Mouse (Mus musculus) liver, embryonic 14.5 days (tissue): ENCODE results near the gene Nudt19. TPM values are rescaled to one million over a fixed set of nuclear protein-coding genes. Genes with fewer than 3 reads are reported as not detected.

Experiments used
- ATAC-seq: fragments of 200-750 bp; cut with Nextera tagmentation; 2 replicates; pipeline ENCODE4 v1.8.0; 2017; ENCODE audit warnings: moderate number of reproducible peaks, mild to moderate bottlenecking, moderate library complexity; ENCODE audit not compliant: insufficient read depth
- DNase-seq, 3 experiments: peaks; one replicate each; pipeline ENCODE4 v3.0.0-alpha.2; 2012 to 2013; ENCODE audit warnings: low read depth in 3 of 3, low spot score in 3 of 3
- H3K27ac ChIP-seq: fragments of 300-500 bp; sonication (generic); 2 replicates; pipeline ENCODE4 v1.5.1; 2014; ENCODE audit warnings: moderate library complexity, mild to moderate bottlenecking, control low read depth, inconsistent platforms
- H3K27me3 ChIP-seq: fragments of 300-500 bp; sonication (generic); 2 replicates; pipeline ENCODE4 v1.6.1; 2014; ENCODE audit warnings: mild to moderate bottlenecking, low read length, moderate library complexity; ENCODE audit not compliant: control insufficient read depth, insufficient read depth
- H3K36me3 ChIP-seq: fragments of 300-500 bp; sonication (generic); replicated peaks from 2 replicates; pipeline ENCODE4 v1.6.1; 2014; ENCODE audit warnings: low read depth; ENCODE audit not compliant: control insufficient read depth, insufficient read depth
- H3K4me1 ChIP-seq, 2 experiments: fragments of 200-500 bp in 1 of 2; fragments of 300-500 bp in 1 of 2; sonication (generic) in 1 of 2; replicated peaks; 2 replicates each; pipeline ENCODE4 v1.6.1; 2012 to 2014; ENCODE audit warnings: antibody characterized with exemption in 1 of 2, inconsistent platforms in 1 of 2, low read length in 1 of 2; ENCODE audit not compliant: control insufficient read depth in 2 of 2, insufficient read depth in 2 of 2
- H3K4me2 ChIP-seq: fragments of 300-500 bp; sonication (generic); 2 replicates; pipeline ENCODE4 v1.6.1; 2014; ENCODE audit warnings: low read depth, mild to moderate bottlenecking, control low read depth, moderate library complexity
- H3K4me3 ChIP-seq, 2 experiments: fragments of 200-500 bp in 1 of 2; fragments of 300-500 bp in 1 of 2; sonication (generic) in 1 of 2; 2 replicates each; pipeline ENCODE4 v1.5.1; 2012 to 2014; ENCODE audit warnings: low read depth in 2 of 2, low read length in 2 of 2, mild to moderate bottlenecking in 2 of 2, control low read depth in 1 of 2, inconsistent platforms in 1 of 2, moderate library complexity in 1 of 2; ENCODE audit not compliant: insufficient read depth in 1 of 2
- H3K9ac ChIP-seq: fragments of 300-500 bp; sonication (generic); replicated peaks from 2 replicates; pipeline ENCODE4 v1.6.1; 2014; ENCODE audit warnings: mild to moderate bottlenecking, control low read depth, moderate library complexity
- H3K9me3 ChIP-seq: fragments of 300-500 bp; sonication (generic); 2 replicates; pipeline ENCODE4 v1.6.1; 2016; ENCODE audit warnings: low read length, mixed read lengths; ENCODE audit not compliant: control insufficient read depth
- CTCF ChIP-seq: IDR thresholded peaks from 2 replicates; pipeline ENCODE4 v1.5.1; 2016; ENCODE audit warnings: antibody characterized with exemption, low read depth, control low read depth
- EP300 ChIP-seq: IDR thresholded peaks from 2 replicates; pipeline ENCODE4 v1.6.1; 2016; ENCODE audit warnings: antibody characterized with exemption, low read depth
- WGBS: fragments of 180-500 bp; shearing (Covaris S2); extraction: QIAGEN DNeasy Blood & Tissue Kit; methylation state at CpG from one replicate; pipeline ENCODE4 v1.1.7; 2014; ENCODE audit not compliant: insufficient replicate concordance; 5-methylcytosine and 5-hydroxymethylcytosine counted together
- polyA plus RNA-seq, 2 experiments: library from polyadenylated mRNA; depleted of rRNA in 1 of 2; stranded (reverse) in 1 of 2; unstranded in 1 of 2; fragments of >200 nt; fragmentation: Nextera tagmentation in 1 of 2; extraction: Ambion mirVana in 1 of 2; gene quantifications; 2 replicates each; pipeline versions ENCODE4 v1.2.1 to v1.2.3; 2012 to 2014

The Nudt19 gene
- polyA plus RNA-seq, 2 experiments, result 53.2 to 81.7 TPM

DNA sequence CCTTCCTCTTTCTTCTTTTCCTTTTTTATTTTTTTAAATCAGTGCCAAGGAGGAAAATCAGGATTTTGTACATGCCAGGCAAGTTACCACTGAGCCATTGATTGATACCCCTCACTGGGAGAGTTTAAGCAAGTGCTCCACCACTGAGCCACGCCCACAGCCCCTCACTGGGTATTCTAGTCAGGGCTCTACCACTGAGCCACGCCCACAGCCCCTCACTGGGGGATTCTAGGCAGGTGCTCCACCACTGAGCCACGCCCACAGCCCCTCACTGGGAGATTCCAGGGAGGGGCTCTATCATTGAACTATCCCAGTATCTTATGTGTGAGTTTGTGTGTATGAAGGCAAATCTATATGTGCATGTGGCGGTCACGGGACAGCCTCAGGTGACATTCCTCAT is 38.2 kb upstream of the Nudt19 start:
- H3K27ac ChIP-seq, result no peak overlapping the region
- peaks cover 3 to 6% of the 10 kb centered on the region in 2 experiments for H3K4me1 ChIP-seq
- WGBS, result 77% methylated on average over 5 of the region's 5 CpGs
- H3K36me3 ChIP-seq, result peaks cover 28% of the 10 kb centered on the region
- TF ChIP-seq EP300, result no peak
- no peak for TF ChIP-seq CTCF
- H3K4me2 ChIP-seq, result no peak overlapping the region
- no peak for ATAC-seq
- no peaks in the 10 kb centered on the region for H3K9me3 ChIP-seq
- H3K9ac ChIP-seq, result no peak overlapping the region
- H3K27me3 ChIP-seq, result no peaks in the 10 kb centered on the region
- no peak for DNase-seq
- H3K4me3 ChIP-seq, result no peak overlapping the region

DNA sequence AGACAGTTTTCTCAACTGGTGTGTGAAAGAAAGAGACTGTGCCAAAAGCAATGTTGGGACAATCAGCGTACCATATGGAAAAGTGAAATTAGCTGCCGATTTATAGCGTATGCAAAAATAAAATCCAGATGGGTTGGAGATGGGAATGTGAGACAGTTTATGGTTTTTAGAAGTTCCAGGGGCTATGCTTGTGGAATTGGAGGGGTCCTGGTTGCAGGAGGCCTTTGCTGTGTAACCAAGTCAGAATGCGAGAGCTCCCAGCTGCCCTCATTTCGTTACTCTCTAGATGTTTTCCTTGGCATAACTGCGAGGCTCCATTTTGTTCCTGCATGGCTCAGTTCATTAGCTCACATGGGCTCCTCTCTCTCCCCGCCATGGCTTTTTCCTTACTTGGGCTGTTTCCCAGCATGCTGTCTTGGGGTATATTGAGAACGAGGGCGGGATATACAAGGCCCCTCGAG is 34.7 kb upstream of the Nudt19 start:
- Histone ChIP-seq H3K36me3 (peaks cover 24% of the 10 kb centered on the region), H3K9ac (no peak overlapping the region), H3K9me3 (no peaks in the 10 kb centered on the region), H3K27me3 (no peaks in the 10 kb centered on the region), H3K4me1 (peaks cover 25 to 29% of the 10 kb centered on the region in 2 experiments), H3K27ac (no peak overlapping the region), H3K4me2 (no peak overlapping the region), H3K4me3 (no peak overlapping the region)
- DNase-seq, result no peak
- ATAC-seq, result no peak
- no peak for TF ChIP-seq CTCF
- WGBS, result 88% methylated on average over 10 of the region's 10 CpGs

DNA sequence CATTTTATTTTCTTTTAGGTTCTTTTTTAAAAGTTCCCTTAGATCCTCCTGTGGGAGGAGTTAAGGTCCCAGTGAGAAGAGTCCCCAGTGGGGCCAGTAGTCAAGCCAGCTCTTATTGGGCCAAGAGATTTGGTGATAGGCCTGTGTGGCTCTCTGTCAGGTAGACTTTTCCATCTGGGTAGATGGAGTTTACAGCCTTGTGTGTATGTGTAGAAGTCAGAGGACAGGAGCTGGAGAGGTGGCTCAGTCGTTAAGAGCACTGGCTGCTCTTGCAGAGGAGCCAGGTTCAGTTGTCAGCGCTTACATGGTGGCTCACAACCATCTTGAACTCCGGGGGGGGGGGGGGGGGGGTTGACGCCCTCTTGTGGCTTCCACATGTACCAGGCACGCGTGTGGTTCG is 33.4 kb upstream of the Nudt19 start:
- H3K9me3 ChIP-seq, result no peaks in the 10 kb centered on the region
- WGBS, result 30% methylated on average over 7 of the region's 7 CpGs
- H3K4me1 ChIP-seq, result peaks cover 25 to 29% of the 10 kb centered on the region in 2 experiments

DNA sequence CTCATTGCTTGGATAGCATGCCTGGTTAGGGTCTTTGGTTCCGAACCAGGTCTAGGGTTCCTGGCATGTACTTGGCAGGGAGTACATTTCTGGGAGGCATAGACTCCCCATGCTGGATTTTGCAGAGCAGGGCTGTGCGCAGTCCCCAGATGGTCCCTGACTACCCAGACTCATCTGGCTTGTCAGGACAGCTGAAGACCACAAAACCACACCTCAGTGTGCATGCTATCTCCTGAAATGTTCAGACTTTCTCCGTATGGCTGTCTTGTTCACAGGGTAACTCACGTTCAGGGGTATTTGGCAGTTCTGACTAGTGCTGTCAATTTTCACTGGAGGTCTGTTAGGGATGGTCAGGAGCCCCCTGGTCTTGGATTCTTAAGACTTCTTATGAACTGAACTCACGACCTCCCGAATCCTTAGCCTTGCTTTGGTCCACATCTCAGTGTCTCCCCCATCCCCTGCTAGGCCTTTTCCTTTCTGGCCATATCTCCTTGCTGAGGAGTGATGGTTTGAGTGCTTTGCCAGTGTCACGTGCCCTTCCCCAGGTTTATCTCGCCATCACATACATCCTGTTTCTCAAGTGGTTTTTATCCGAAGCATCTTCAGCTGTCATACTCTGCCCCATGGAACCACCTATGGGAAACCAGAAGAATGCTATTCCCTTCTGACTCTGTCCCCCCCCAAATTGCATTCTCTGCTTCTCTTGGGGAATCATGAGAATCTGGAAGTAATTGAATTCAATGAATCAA is 32.8 kb upstream of the Nudt19 start:
- H3K9me3 ChIP-seq, result no peaks in the 10 kb centered on the region
- TF ChIP-seq EP300 (peak; percentile 44; the same call in 1 of the 2 replicates), CTCF (no peak)
- H3K27me3 ChIP-seq, result peaks cover 17% of the 10 kb centered on the region
- H3K4me2 ChIP-seq, result peak overlapping the region; percentile 93
- ATAC-seq (peak; percentile 11; the same call in 1 of the 2 replicates), DNase-seq (peak; percentile 49 to 63 (median 63))
- H3K4me3 ChIP-seq, result no peak overlapping the region
- WGBS, result 19% methylated on average over 9 of the region's 9 CpGs
- H3K4me1 ChIP-seq, result peaks cover 29% of the 10 kb centered on the region in 2 experiments
- peak overlapping the region; percentile 49 for H3K27ac ChIP-seq
- H3K36me3 ChIP-seq, result peaks cover 20% of the 10 kb centered on the region
- no peak overlapping the region; the same call in 1 of the 2 replicates for H3K9ac ChIP-seq

More for the DNA sequence above, 33.4 kb upstream of the Nudt19 start:
- Histone ChIP-seq H3K36me3 (peaks cover 23% of the 10 kb centered on the region), H3K4me3 (no peak overlapping the region), H3K9ac (no peak overlapping the region), H3K27me3 (peaks cover 11% of the 10 kb centered on the region), H3K27ac (peak overlapping the region; percentile 29; the same call in 1 of the 2 replicates), H3K4me2 (peak overlapping the region; percentile 93)
- no peak for TF ChIP-seq CTCF
- TF ChIP-seq EP300, result no peak
- no peak for ATAC-seq
- peak in 1 of 3 experiments; percentile 14 for DNase-seq

DNA sequence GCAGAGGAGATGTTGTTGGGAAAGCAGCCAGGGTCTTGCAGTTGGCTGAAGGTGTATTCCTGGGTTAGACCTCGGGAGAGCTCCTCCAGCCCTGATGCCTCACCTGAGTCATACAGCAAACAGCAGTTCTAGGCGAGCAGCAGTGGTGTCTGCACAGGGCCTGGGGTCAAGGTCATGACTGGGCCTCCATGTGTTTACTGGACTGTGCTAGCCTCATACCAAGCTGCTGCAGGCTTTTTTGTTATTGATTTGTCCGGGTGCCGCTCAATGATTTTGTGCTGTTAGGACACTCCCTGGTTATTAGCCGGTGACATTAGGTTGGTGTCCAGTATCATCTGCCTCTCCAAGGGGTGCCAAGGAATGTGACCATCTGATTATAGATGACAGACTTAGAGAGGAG is 31.6 kb upstream of the Nudt19 start:
- no peak for TF ChIP-seq EP300
- TF ChIP-seq CTCF, result no peak
- Histone ChIP-seq H3K4me3 (peak overlapping the region; percentile 13 to 21; a peak in 2 of 4 replicates), H3K9me3 (no peaks in the 10 kb centered on the region), H3K4me1 (peaks cover 29% of the 10 kb centered on the region in 2 experiments), H3K4me2 (peak overlapping the region; percentile 93), H3K9ac (no peak overlapping the region), H3K27me3 (peaks cover 28% of the 10 kb centered on the region), H3K27ac (no peak overlapping the region), H3K36me3 (peaks cover 10% of the 10 kb centered on the region)
- ATAC-seq (no peak), DNase-seq (no peak)
- WGBS, result 47% methylated on average over 5 of the region's 5 CpGs
